Mouse (Mus musculus) CH12.LX (cell line): Measurements from ENCODE around the gene Gbgt1.

Source experiments
- CHD1 ChIP-seq: IDR thresholded peaks from 2 replicates; pipeline ENCODE4 v1.6.1; 2012; ENCODE audit warnings: low read depth, low read length, improper control_type of control experiment, inconsistent platforms
- CTCF ChIP-seq, 2 experiments: IDR thresholded peaks in 1 of 2; conservative IDR thresholded peaks in 1 of 2; 2 replicates each; pipeline ENCODE4 v1.5.1; 2011 to 2012; ENCODE audit warnings: low read depth in 2 of 2, low read length in 2 of 2, improper control_type of control experiment in 1 of 2, inconsistent platforms in 1 of 2, mild to moderate bottlenecking in 1 of 2, moderate library complexity in 1 of 2
- NELFE ChIP-seq: IDR thresholded peaks from 2 replicates; pipeline ENCODE4 v1.6.1; 2011; ENCODE audit warnings: low read depth, low read length, improper control_type of control experiment
- POLR2A ChIP-seq: IDR thresholded peaks from 2 replicates; pipeline ENCODE4 v1.6.1; 2011; ENCODE audit warnings: low read depth, mild to moderate bottlenecking, improper control_type of control experiment, low read length

DNA sequence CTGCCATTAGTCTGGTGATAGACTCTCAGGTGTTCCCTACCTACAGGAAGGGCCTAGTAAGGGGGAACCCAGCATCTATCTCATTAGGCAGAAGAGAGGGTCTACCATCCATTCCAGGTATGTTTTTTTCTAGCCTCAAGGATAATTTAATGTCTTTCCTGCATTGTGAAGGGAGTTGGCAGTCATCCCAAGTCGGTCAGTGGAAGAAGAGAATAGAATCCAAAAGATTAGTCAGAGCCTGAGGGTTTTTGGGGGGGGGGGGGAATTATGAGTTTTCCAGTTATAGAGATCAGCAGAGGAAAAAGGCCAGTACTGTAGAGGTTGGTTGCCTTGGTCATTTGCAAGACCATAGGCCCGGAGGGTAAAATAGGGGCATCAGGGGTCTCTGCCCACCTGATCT, 2.2 kb upstream of the Gbgt1 start:
- no peak for TF ChIP-seq POLR2A
- no peak for TF ChIP-seq CHD1
- TF ChIP-seq NELFE = no peak
- TF ChIP-seq CTCF (conservative IDR thresholded peaks at IDR 0.05 in 1 of 2, IDR thresholded peaks at IDR 0.05 in 1 of 2; ENCODE audit: low read depth in 2 of 2, low read length in 2 of 2) = no peak
